Mouse (Mus musculus) limb, embryonic 13.5 days (tissue): ENCODE data around the gene Ttf1. TPM values are rescaled to one million over a fixed set of nuclear protein-coding genes. Genes with fewer than 3 reads are reported as not detected.

ENCODE experiments used
- ATAC-seq: fragments of 200-750 bp; cut with Nextera tagmentation; 2 replicates; pipeline ENCODE4 v1.8.0; 2017; ENCODE audit warnings: low read depth, moderate number of reproducible peaks, moderate TSS enrichment; ENCODE audit not compliant: low FRiP score
- H3K27ac ChIP-seq: fragments of 300-500 bp; sonication (generic); 2 replicates; pipeline ENCODE4 v1.5.1; 2015; ENCODE audit warnings: inconsistent platforms, mild to moderate bottlenecking, moderate library complexity
- H3K27me3 ChIP-seq: fragments of 300-500 bp; sonication (generic); 2 replicates; pipeline ENCODE4 v1.6.1; 2015; ENCODE audit warnings: mild to moderate bottlenecking, inconsistent platforms
- H3K36me3 ChIP-seq: fragments of 300-500 bp; sonication (generic); 2 replicates; pipeline ENCODE4 v1.6.1; 2015; ENCODE audit warnings: inconsistent platforms, mild to moderate bottlenecking, moderate library complexity
- H3K4me1 ChIP-seq: fragments of 300-500 bp; sonication (generic); 2 replicates; pipeline ENCODE4 v1.6.1; 2015; ENCODE audit warnings: inconsistent platforms
- H3K4me2 ChIP-seq: fragments of 300-500 bp; sonication (generic); replicated peaks from 2 replicates; pipeline ENCODE4 v1.6.1; 2015; ENCODE audit warnings: inconsistent platforms, mild to moderate bottlenecking, moderate library complexity
- H3K4me3 ChIP-seq: fragments of 300-500 bp; sonication (generic); 2 replicates; pipeline ENCODE4 v1.5.1; 2015; ENCODE audit warnings: moderate library complexity, mild to moderate bottlenecking, inconsistent platforms
- H3K9ac ChIP-seq: fragments of 300-500 bp; sonication (generic); 2 replicates; pipeline ENCODE4 v1.6.1; 2015; ENCODE audit warnings: mild to moderate bottlenecking, inconsistent platforms
- H3K9me3 ChIP-seq: fragments of 300-500 bp; sonication (generic); 2 replicates; pipeline ENCODE4 v1.6.1; 2016; ENCODE audit warnings: inconsistent platforms
- WGBS: fragments of 180-500 bp; shearing (Covaris S2); methylation state at CpG from one replicate; pipeline ENCODE4 v1.1.7; 2015; 5-methylcytosine and 5-hydroxymethylcytosine counted together
- polyA plus RNA-seq: library from polyadenylated mRNA; unstranded; fragments of >200 nt; fragmentation: Nextera tagmentation; extraction: Ambion mirVana; gene quantifications from 2 replicates; pipeline ENCODE4 v1.2.1, GENCODE M21; 2015

Ttf1 gene
- polyA plus RNA-seq, 1 experiment from 2014 or later: 10.8 TPM

GRCm38 (mm10) chr2:29039741-29040140 is 20.3 kb upstream of the Ttf1 start:
- H3K36me3 ChIP-seq: no peaks in the 10 kb centered on the region
- WGBS: 23% methylated on average over 5 of the region's 5 CpGs
- no peak overlapping the region for H3K4me3 ChIP-seq
- no peak overlapping the region for H3K4me2 ChIP-seq
- ATAC-seq: no peak
- H3K9me3 ChIP-seq: no peaks in the 10 kb centered on the region
- no peak overlapping the region for H3K9ac ChIP-seq
- H3K4me1 ChIP-seq: no peaks in the 10 kb centered on the region
- H3K27ac ChIP-seq: no peak overlapping the region
- H3K27me3 ChIP-seq: peaks cover 84% of the 10 kb centered on the region

- H3K9ac ChIP-seq: no peak overlapping the region
- no peaks in the 10 kb centered on the region for H3K4me1 ChIP-seq
- H3K27ac ChIP-seq: no peak overlapping the region
- H3K27me3 ChIP-seq: peaks cover 95% of the 10 kb centered on the region
- no peaks in the 10 kb centered on the region for H3K36me3 ChIP-seq
- no peaks in the 10 kb centered on the region for H3K9me3 ChIP-seq
- no peak for ATAC-seq
- WGBS: 8% methylated on average over 18 of the region's 18 CpGs
- no peak overlapping the region for H3K4me3 ChIP-seq
- no peak overlapping the region for H3K4me2 ChIP-seq
These were observed 19.2 kb upstream of the Ttf1 start for GRCm38 (mm10) chr2:29040594-29041476.

GRCm38 (mm10) chr2:29041477-29041768 is 18.6 kb upstream of the Ttf1 start:
- peaks cover 98% of the 10 kb centered on the region for H3K27me3 ChIP-seq
- H3K4me2 ChIP-seq: no peak overlapping the region
- ATAC-seq: no peak
- H3K9ac ChIP-seq: no peak overlapping the region
- H3K36me3 ChIP-seq: no peaks in the 10 kb centered on the region
- no peaks in the 10 kb centered on the region for H3K9me3 ChIP-seq
- H3K27ac ChIP-seq: no peak overlapping the region
- H3K4me1 ChIP-seq: no peaks in the 10 kb centered on the region
- H3K4me3 ChIP-seq: no peak overlapping the region
- 36% methylated on average over 8 of the region's 8 CpGs for WGBS

- H3K36me3 ChIP-seq: no peaks in the 10 kb centered on the region
- peaks cover 94% of the 10 kb centered on the region for H3K27me3 ChIP-seq
- H3K27ac ChIP-seq: no peak overlapping the region
- no peak overlapping the region for H3K9ac ChIP-seq
- no peak for ATAC-seq
- no peak overlapping the region for H3K4me2 ChIP-seq
- WGBS: 88% methylated on average over 5 of the region's 5 CpGs
- H3K4me3 ChIP-seq: no peak overlapping the region
- no peaks in the 10 kb centered on the region for H3K9me3 ChIP-seq
- H3K4me1 ChIP-seq: no peaks in the 10 kb centered on the region
These were observed 17.9 kb upstream of the Ttf1 start for GRCm38 (mm10) chr2:29042124-29042523.

GRCm38 (mm10) chr2:29046151-29046550 is 13.9 kb upstream of the Ttf1 start:
- Histone ChIP-seq H3K9ac (no peak overlapping the region), H3K27me3 (peaks cover 86% of the 10 kb centered on the region), H3K4me2 (no peak overlapping the region), H3K4me3 (no peak overlapping the region), H3K4me1 (no peaks in the 10 kb centered on the region), H3K9me3 (no peaks in the 10 kb centered on the region), H3K27ac (no peak overlapping the region), H3K36me3 (no peaks in the 10 kb centered on the region)
- ATAC-seq: no peak
- 60% methylated on average over 16 of the region's 16 CpGs for WGBS

GRCm38 (mm10) chr2:29051932-29052331 is 8.1 kb upstream of the Ttf1 start:
- no peak for ATAC-seq
- Histone ChIP-seq H3K4me2 (no peak overlapping the region), H3K4me1 (peaks cover 16% of the 10 kb centered on the region), H3K27me3 (peaks cover 55% of the 10 kb centered on the region), H3K36me3 (no peaks in the 10 kb centered on the region), H3K4me3 (no peak overlapping the region), H3K27ac (no peak overlapping the region), H3K9ac (no peak overlapping the region), H3K9me3 (no peaks in the 10 kb centered on the region)
- WGBS: 36% methylated on average over 5 of the region's 5 CpGs

GRCm38 (mm10) chr2:29052943-29053454 is 7.1 kb upstream of the Ttf1 start:
- 30% methylated on average over 4 of the region's 4 CpGs for WGBS
- H3K36me3 ChIP-seq: no peaks in the 10 kb centered on the region
- peaks cover 58% of the 10 kb centered on the region for H3K27me3 ChIP-seq
- ATAC-seq: no peak
- no peaks in the 10 kb centered on the region for H3K9me3 ChIP-seq
- no peak overlapping the region for H3K4me2 ChIP-seq
- H3K9ac ChIP-seq: no peak overlapping the region
- no peak overlapping the region for H3K4me3 ChIP-seq
- no peak overlapping the region for H3K27ac ChIP-seq
- H3K4me1 ChIP-seq: peaks cover 16% of the 10 kb centered on the region

GRCm38 (mm10) chr2:29053802-29054544 is 6.1 kb upstream of the Ttf1 start:
- peak overlapping the region; percentile 52 for H3K4me3 ChIP-seq
- 3% methylated on average over 20 of the region's 20 CpGs for WGBS
- peak overlapping the region; percentile 76 for H3K4me2 ChIP-seq
- H3K27ac ChIP-seq: no peak overlapping the region
- peak overlapping the region; percentile 74 for H3K9ac ChIP-seq
- peaks cover 16% of the 10 kb centered on the region for H3K4me1 ChIP-seq
- no peaks in the 10 kb centered on the region for H3K9me3 ChIP-seq
- ATAC-seq: peak; percentile 44; the same call in 1 of the 2 replicates
- H3K36me3 ChIP-seq: no peaks in the 10 kb centered on the region
- peaks cover 59% of the 10 kb centered on the region for H3K27me3 ChIP-seq

GRCm38 (mm10) chr2:29054545-29054935 is 5.5 kb upstream of the Ttf1 start:
- Histone ChIP-seq H3K4me1 (peaks cover 16% of the 10 kb centered on the region), H3K9ac (peak overlapping the region; percentile 74), H3K27ac (no peak overlapping the region), H3K27me3 (peaks cover 55% of the 10 kb centered on the region), H3K9me3 (no peaks in the 10 kb centered on the region), H3K36me3 (no peaks in the 10 kb centered on the region), H3K4me2 (peak overlapping the region; percentile 76), H3K4me3 (peak overlapping the region; percentile 52)
- no peak for ATAC-seq
- WGBS: 2% methylated on average over 30 of the region's 30 CpGs

- Histone ChIP-seq H3K27ac (no peak within 1 kb of the TSS), H3K9me3 (no peaks in the 10 kb centered on the region), H3K9ac (peak within 1 kb of the TSS; percentile 74), H3K4me2 (peak within 1 kb of the TSS; percentile 76), H3K4me3 (peak within 1 kb of the TSS; percentile 52), H3K36me3 (no peaks in the 10 kb centered on the region), H3K4me1 (peaks cover 16% of the 10 kb centered on the region), H3K27me3 (peaks cover 54% of the 10 kb centered on the region)
- ATAC-seq: 0 out of 2 replicates have a peak, but pooled peaks have one; percentile 52
- under 1% methylated on average over 25 of the region's 25 CpGs for WGBS
These were observed 5.1 kb upstream of the Ttf1 start, which contains the start of gene Cfap77 for GRCm38 (mm10) chr2:29054991-29055390. Gene Cfap77, minus strand, starts transcription at chr2:29055066.

GRCm38 (mm10) chr2:29065796-29066195 is 5.7 kb downstream of the Ttf1 start:
- Histone ChIP-seq H3K4me3 (no peak overlapping the region), H3K36me3 (peaks cover 39% of the 10 kb centered on the region), H3K4me1 (peaks cover 11% of the 10 kb centered on the region), H3K9me3 (no peaks in the 10 kb centered on the region), H3K27ac (no peak overlapping the region), H3K9ac (no peak overlapping the region), H3K4me2 (no peak overlapping the region), H3K27me3 (no peaks in the 10 kb centered on the region)
- ATAC-seq: no peak
- 87% methylated on average over 6 of the region's 6 CpGs for WGBS

- Histone ChIP-seq H3K36me3 (peaks cover 45% of the 10 kb centered on the region), H3K4me3 (no peak overlapping the region), H3K4me2 (no peak overlapping the region), H3K27ac (no peak overlapping the region), H3K4me1 (peaks cover 5% of the 10 kb centered on the region), H3K9me3 (no peaks in the 10 kb centered on the region), H3K9ac (no peak overlapping the region), H3K27me3 (no peaks in the 10 kb centered on the region)
- no peak for ATAC-seq
- WGBS: 53% methylated on average over 7 of the region's 7 CpGs
These were observed 6.3 kb downstream of the Ttf1 start for GRCm38 (mm10) chr2:29066410-29066809.
